In genomic region chr5:151175897-151176313, GRCm38 (mm10) we compare ENCODE assay signal across 15 mouse cellular contexts. TPM values are rescaled to one million over a fixed set of nuclear protein-coding genes. Genes with fewer than 3 reads are reported as not detected.
DNase-seq lines count a peak whose midpoint lies in the region; ATAC-seq and TF ChIP-seq lines count a peak whose summit lies in the region.
"Had no signal": no experiment of that assay in that cellular context is flagged by ENCODE, and none has a peak within 500 bp of the region (broad histone marks: within the 10 kb centered on the region; RNA-seq: fewer than 3 reads in every experiment).

No protein-coding gene starts in this region.

- no peaks in the 10 kb centered on the region for H3K27me3 ChIP-seq in heart, embryonic 10.5 days (ENCODE audit: insufficient read depth, poor library complexity, severe bottlenecking)
- no peaks in the 10 kb centered on the region for H3K27me3 ChIP-seq in heart, embryonic 11.5 days (ENCODE audit: control insufficient read depth, insufficient read depth, low read length)
- H3K27me3 ChIP-seq in kidney, adult 2 months (replicated peaks; ENCODE audit: control insufficient read depth, insufficient read depth, low read length) = no peaks in the 10 kb centered on the region
- no peaks in the 10 kb centered on the region for H3K27me3 ChIP-seq in small intestine, adult 2 months (ENCODE audit: control insufficient read depth, insufficient read depth, low read length)
- H3K27me3 ChIP-seq in forebrain, embryonic 13.5 days = no peaks in the 10 kb centered on the region
- no peaks in the 10 kb centered on the region for H3K27me3 ChIP-seq in forebrain, embryonic 10.5 days (ENCODE audit: poor library complexity, severe bottlenecking)
- H3K27me3 ChIP-seq: embryonic facial prominence, embryonic 15.5 days; megakaryocyte, embryonic 14.5 days had no signal

- H3K9me3 ChIP-seq in heart, embryonic 10.5 days = no peaks in the 10 kb centered on the region
- no peaks in the 10 kb centered on the region for H3K9me3 ChIP-seq in heart, embryonic 11.5 days (replicated peaks; ENCODE audit: control insufficient read depth, low read length)
- H3K9me3 ChIP-seq in forebrain, embryonic 13.5 days (replicated peaks) = no peaks in the 10 kb centered on the region
- no peaks in the 10 kb centered on the region for H3K9me3 ChIP-seq in forebrain, embryonic 10.5 days
- H3K9me3 ChIP-seq: embryonic facial prominence, embryonic 15.5 days had no signal

- no peak for TF ChIP-seq POLR2A in kidney, adult 2 months (IDR thresholded peaks at IDR 0.05; ENCODE audit: low read depth, low read length)
- TF ChIP-seq POLR2A in small intestine, adult 2 months (IDR thresholded peaks at IDR 0.05; ENCODE audit: low read depth, low read length) = no peak

- WGBS in heart, embryonic 10.5 days = 64% methylated on average over 4 of the region's 4 CpGs
- WGBS in heart, embryonic 11.5 days (ENCODE audit: insufficient replicate concordance) = 78% methylated on average over 4 of the region's 4 CpGs
- 36% methylated on average over 4 of the region's 4 CpGs for WGBS in kidney, adult 2 months
- 30% methylated on average over 4 of the region's 4 CpGs for WGBS in small intestine, adult 2 months
- WGBS in forebrain, embryonic 13.5 days = 84% methylated on average over 4 of the region's 4 CpGs
- 83% methylated on average over 4 of the region's 4 CpGs for WGBS in forebrain, embryonic 10.5 days

- H3K36me3 ChIP-seq in heart, embryonic 10.5 days = no peaks in the 10 kb centered on the region
- H3K36me3 ChIP-seq in heart, embryonic 11.5 days (ENCODE audit: control insufficient read depth, insufficient read depth, low read length) = no peaks in the 10 kb centered on the region
- H3K36me3 ChIP-seq in kidney, adult 2 months (ENCODE audit: control insufficient read depth, insufficient read depth, low read length) = no peaks in the 10 kb centered on the region
- H3K36me3 ChIP-seq in small intestine, adult 2 months (ENCODE audit: control insufficient read depth, insufficient read depth, low read length) = no peaks in the 10 kb centered on the region
- no peaks in the 10 kb centered on the region for H3K36me3 ChIP-seq in forebrain, embryonic 13.5 days (ENCODE audit: poor library complexity, severe bottlenecking)
- H3K36me3 ChIP-seq in forebrain, embryonic 10.5 days (replicated peaks) = no peaks in the 10 kb centered on the region
- H3K36me3 ChIP-seq: embryonic facial prominence, embryonic 15.5 days had no signal

- no peak for TF ChIP-seq CTCF in kidney, adult 2 months (conservative IDR thresholded peaks at IDR 0.05; ENCODE audit: insufficient read depth, insufficient read length, low read depth, low read length)
- TF ChIP-seq CTCF in small intestine, adult 2 months (IDR thresholded peaks at IDR 0.05; ENCODE audit: extremely low read depth, insufficient read length, insufficient replicate concordance, low read depth, low read length) = no peak

- no peak overlapping the region for H3K4me3 ChIP-seq in heart, embryonic 10.5 days
- H3K4me3 ChIP-seq in heart, embryonic 11.5 days (ENCODE audit: low read depth, low read length) = no peak overlapping the region
- no peak overlapping the region for H3K4me3 ChIP-seq in kidney, adult 2 months (ENCODE audit: insufficient read depth, low read depth, low read length)
- no peak overlapping the region for H3K4me3 ChIP-seq in small intestine, adult 2 months (ENCODE audit: low read depth, low read length)
- no peak overlapping the region for H3K4me3 ChIP-seq in forebrain, embryonic 13.5 days
- no peak overlapping the region for H3K4me3 ChIP-seq in forebrain, embryonic 10.5 days
- H3K4me3 ChIP-seq: embryonic facial prominence, embryonic 15.5 days; megakaryocyte, embryonic 14.5 days; myocyte had no signal

- no peak for ATAC-seq in heart, embryonic 11.5 days (replicated peaks; ENCODE audit: insufficient number of reproducible peaks, low FRiP score, low TSS enrichment)
- no peak for ATAC-seq in forebrain, embryonic 13.5 days
- ATAC-seq: forebrain, postnatal 0 days; hindbrain, embryonic 16.5 days had no signal

- no peak overlapping the region for H3K9ac ChIP-seq in heart, embryonic 11.5 days (ENCODE audit: low read depth, low read length)
- H3K9ac ChIP-seq in forebrain, embryonic 13.5 days = no peak overlapping the region
- H3K9ac ChIP-seq: embryonic facial prominence, embryonic 15.5 days; forebrain, postnatal 0 days had no signal

- peaks cover 8% of the 10 kb centered on the region; the same call in 1 of the 2 replicates for H3K4me1 ChIP-seq in heart, embryonic 10.5 days
- H3K4me1 ChIP-seq in heart, embryonic 11.5 days (ENCODE audit: control insufficient read depth, insufficient read depth, low read length) = no peaks in the 10 kb centered on the region
- peaks cover 27% of the 10 kb centered on the region for H3K4me1 ChIP-seq in kidney, adult 2 months (ENCODE audit: control insufficient read depth, insufficient read depth, low read length)
- H3K4me1 ChIP-seq in small intestine, adult 2 months (ENCODE audit: control insufficient read depth, insufficient read depth, insufficient read length, low read length) = peaks cover 11% of the 10 kb centered on the region
- H3K4me1 ChIP-seq in forebrain, embryonic 13.5 days = no peaks in the 10 kb centered on the region
- 0 out of 2 replicates have a peak, but pooled peaks cover 8% of the 10 kb centered on the region for H3K4me1 ChIP-seq in forebrain, embryonic 10.5 days
- H3K4me1 ChIP-seq: megakaryocyte, embryonic 14.5 days had no signal

- no peak overlapping the region for H3K4me2 ChIP-seq in heart, embryonic 11.5 days
- no peak overlapping the region for H3K4me2 ChIP-seq in forebrain, embryonic 13.5 days
- H3K4me2 ChIP-seq: embryonic facial prominence, embryonic 15.5 days had no signal

- peak; percentile 73 for DNase-seq in heart, embryonic 10.5 days (ENCODE audit: low spot score)
- DNase-seq in kidney, adult 2 months = peak; percentile 91
- peak; percentile 35 to 66 for DNase-seq in kidney, postnatal 4 days
- DNase-seq in forebrain, embryonic 10.5 days (ENCODE audit: extremely low spot score, low spot score) = no peak
- no peak for DNase-seq in urinary bladder, postnatal 36 days (ENCODE audit: low spot score in 2 of 2)
- DNase-seq: adrenal gland, postnatal 14 days; forebrain, postnatal 0 days; gastrocnemius, postnatal 36 days had no signal

- H3K27ac ChIP-seq in heart, embryonic 10.5 days = no peak overlapping the region
- no peak overlapping the region for H3K27ac ChIP-seq in heart, embryonic 11.5 days (ENCODE audit: low read depth, low read length)
- H3K27ac ChIP-seq in kidney, adult 2 months (ENCODE audit: insufficient read depth, low read depth, low read length) = peak overlapping the region; percentile 90
- peak overlapping the region; percentile 87 for H3K27ac ChIP-seq in small intestine, adult 2 months (ENCODE audit: insufficient read depth, low read depth, low read length)
- H3K27ac ChIP-seq in forebrain, embryonic 13.5 days = no peak overlapping the region
- H3K27ac ChIP-seq in forebrain, embryonic 10.5 days = no peak overlapping the region

RNA-seq across cellular contexts. Expression of gene Stard13, which starts 57.7 kb away (rescaled TPM):
- 2.7 and 3.3 TPM in 2 replicates for polyA plus RNA-seq in heart, embryonic 10.5 days (2016; fragmentation: Nextera tagmentation; extraction: Ambion mirVana)
- polyA plus RNA-seq in heart, embryonic 11.5 days (2014; fragmentation: Nextera tagmentation; extraction: Ambion mirVana) = 1.4 and 3.0 TPM in 2 replicates
- 7.3 and 9.9 TPM in 2 replicates for polyA plus RNA-seq in kidney, adult 2 months (2012; rRNA removed)
- polyA plus RNA-seq in small intestine, adult 2 months (2012; rRNA removed) = 4.7 and 4.9 TPM in 2 replicates
- 2.4 and 4.2 TPM in 2 replicates for polyA plus RNA-seq in forebrain, embryonic 13.5 days (2015; fragmentation: Nextera tagmentation; extraction: Ambion mirVana)
- polyA plus RNA-seq in forebrain, embryonic 10.5 days (2016; fragmentation: Nextera tagmentation; extraction: Ambion mirVana) = 3.1 and 3.7 TPM in 2 replicates

Comparison
In these comparisons a context has a peak if more than half of its experiments do, and no peak if none do; other contexts are left out.
1. DNase-seq: peak in heart, embryonic 10.5 days (single experiment), kidney, adult 2 months (single experiment) and kidney, postnatal 4 days (2 of 2); none in forebrain, embryonic 10.5 days (single experiment) and urinary bladder, postnatal 36 days (0 of 2).
2. H3K27ac ChIP-seq: peak in kidney, adult 2 months (single experiment) and small intestine, adult 2 months (single experiment); none in heart, embryonic 10.5 days (single experiment), heart, embryonic 11.5 days (single experiment), forebrain, embryonic 13.5 days (single experiment) and forebrain, embryonic 10.5 days (single experiment).